Mouse (Mus musculus): Measurements from ENCODE around the gene Hk3. TPM values are rescaled to one million over a fixed set of nuclear protein-coding genes. Genes with fewer than 3 reads are reported as not detected.
A peak's percentile ranks its signal among the peaks of the same experiment; 100 is the strongest.

Gene Hk3
- polyA plus RNA-seq, 1 experiment = 0.74 TPM

DNA sequence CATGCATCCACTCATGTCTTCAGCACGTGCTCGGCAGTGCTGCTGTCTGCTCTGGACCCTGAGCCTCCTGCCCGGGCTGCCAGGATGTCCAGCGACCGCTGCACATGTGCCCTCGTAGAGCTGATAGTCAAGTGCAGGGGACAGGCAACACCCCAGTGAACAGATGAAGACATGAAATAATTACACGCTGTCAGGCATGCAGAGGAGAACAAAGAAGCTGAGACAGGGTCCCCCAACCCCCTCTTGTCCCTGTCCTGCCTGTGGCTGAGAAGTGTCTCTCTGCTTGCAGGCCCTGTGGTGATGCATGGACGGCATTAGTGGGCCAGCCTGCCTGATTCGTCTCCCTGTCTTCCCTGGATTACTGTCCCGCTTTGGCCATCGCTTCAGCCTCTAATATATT is 53.7 kb downstream of the Hk3 start:
- Histone ChIP-seq H3K27ac (ENCODE audit: insufficient read depth, low read length) (no peak overlapping the region), H3K27me3 (ENCODE audit: control insufficient read depth, insufficient read depth, low read length) (no peaks in the 10 kb centered on the region), H3K4me3 (replicated peaks; ENCODE audit: insufficient read depth, low read depth, low read length) (no peak overlapping the region), H3K4me1 (ENCODE audit: control insufficient read depth, insufficient read depth, low read length) (peaks cover 48% of the 10 kb centered on the region)
- TF ChIP-seq CTCF (IDR thresholded peaks at IDR 0.05; ENCODE audit: borderline replicate concordance, insufficient read depth, low read depth, low read length) (no peak), POLR2A (IDR thresholded peaks at IDR 0.05; ENCODE audit: borderline replicate concordance, insufficient read depth, low read length) (no peak)
- WGBS = 70% methylated on average over 11 of the region's 11 CpGs
- no peak for DNase-seq

GRCm38 (mm10) chr13:54965256-54965655 is 55.9 kb downstream of the Hk3 start:
- TF ChIP-seq POLR2A (IDR thresholded peaks at IDR 0.05; ENCODE audit: borderline replicate concordance, insufficient read depth, low read length) = no peak
- TF ChIP-seq CTCF (IDR thresholded peaks at IDR 0.05; ENCODE audit: borderline replicate concordance, insufficient read depth, low read depth, low read length) = peak; percentile 47; the same call in 1 of the 2 replicates
- Histone ChIP-seq H3K4me1 (ENCODE audit: control insufficient read depth, insufficient read depth, low read length) (peaks cover 58% of the 10 kb centered on the region), H3K27ac (ENCODE audit: insufficient read depth, low read length) (no peak overlapping the region), H3K4me3 (replicated peaks; ENCODE audit: insufficient read depth, low read depth, low read length) (no peak overlapping the region), H3K27me3 (ENCODE audit: control insufficient read depth, insufficient read depth, low read length) (no peaks in the 10 kb centered on the region)
- DNase-seq = no peak
- 91% methylated on average over 6 of the region's 6 CpGs for WGBS

GRCm38 (mm10) chr13:54960491-54960890 is 60.7 kb downstream of the Hk3 start:
- H3K4me1 ChIP-seq (ENCODE audit: control insufficient read depth, insufficient read depth, low read length) = peaks cover 68% of the 10 kb centered on the region
- no peak overlapping the region for H3K27ac ChIP-seq (ENCODE audit: insufficient read depth, low read length)
- no peaks in the 10 kb centered on the region for H3K27me3 ChIP-seq (ENCODE audit: control insufficient read depth, insufficient read depth, low read length)
- no peak overlapping the region for H3K4me3 ChIP-seq (replicated peaks; ENCODE audit: insufficient read depth, low read depth, low read length)
- no peak for DNase-seq
- WGBS = 91% methylated on average over 3 of the region's 3 CpGs
- TF ChIP-seq CTCF (IDR thresholded peaks at IDR 0.05; ENCODE audit: borderline replicate concordance, insufficient read depth, low read depth, low read length) (no peak), POLR2A (IDR thresholded peaks at IDR 0.05; ENCODE audit: borderline replicate concordance, insufficient read depth, low read length) (no peak)

GRCm38 (mm10) chr13:54959842-54960241 is 61.3 kb downstream of the Hk3 start:
- TF ChIP-seq CTCF (IDR thresholded peaks at IDR 0.05; ENCODE audit: borderline replicate concordance, insufficient read depth, low read depth, low read length) (no peak), POLR2A (IDR thresholded peaks at IDR 0.05; ENCODE audit: borderline replicate concordance, insufficient read depth, low read length) (no peak)
- no peak for DNase-seq
- Histone ChIP-seq H3K4me3 (replicated peaks; ENCODE audit: insufficient read depth, low read depth, low read length) (peak overlapping the region; percentile 24), H3K27ac (ENCODE audit: insufficient read depth, low read length) (peak overlapping the region; percentile 88), H3K4me1 (ENCODE audit: control insufficient read depth, insufficient read depth, low read length) (peaks cover 67% of the 10 kb centered on the region), H3K27me3 (ENCODE audit: control insufficient read depth, insufficient read depth, low read length) (no peaks in the 10 kb centered on the region)
- WGBS = 38% methylated on average over 6 of the region's 6 CpGs

DNA sequence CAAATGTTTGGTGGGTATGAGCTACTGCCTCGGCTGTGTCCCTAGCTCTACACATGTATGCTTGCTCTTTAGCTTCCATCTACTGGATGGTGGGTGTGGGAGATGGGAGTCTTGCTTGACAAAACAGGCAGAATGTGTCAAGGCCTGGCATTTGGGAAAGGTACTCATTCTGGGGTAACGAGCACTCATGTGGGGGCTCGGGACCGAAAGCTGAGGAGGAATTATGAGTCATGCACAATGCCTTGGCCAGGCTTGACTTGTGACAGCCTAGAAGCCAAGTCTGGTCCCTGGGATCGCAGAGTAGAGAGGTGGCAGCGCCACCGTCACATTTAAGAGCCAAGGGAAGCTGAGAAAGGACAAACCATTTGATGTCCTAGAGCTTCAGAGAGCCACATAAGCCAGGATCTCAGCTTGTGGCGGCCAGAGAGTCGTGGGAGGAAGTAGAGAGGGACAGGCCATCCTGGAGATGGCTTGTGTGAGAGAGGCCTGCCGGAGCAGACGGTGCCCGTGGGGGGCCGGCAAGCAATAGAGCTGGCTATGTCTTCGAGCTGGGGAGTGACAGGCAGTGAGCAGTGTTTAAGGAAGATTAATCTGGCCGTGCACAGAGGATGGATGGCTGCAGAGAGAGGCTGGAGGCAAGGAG is 62.0 kb downstream of the Hk3 start:
- peak; percentile 90 to 95 for DNase-seq
- peak overlapping the region; percentile 88 for H3K27ac ChIP-seq (ENCODE audit: insufficient read depth, low read length)

GRCm38 (mm10) chr13:54957281-54957680 is 63.9 kb downstream of the Hk3 start:
- no peak for DNase-seq
- peaks cover 69% of the 10 kb centered on the region for H3K4me1 ChIP-seq (ENCODE audit: control insufficient read depth, insufficient read depth, low read length)
- TF ChIP-seq CTCF (IDR thresholded peaks at IDR 0.05; ENCODE audit: borderline replicate concordance, insufficient read depth, low read depth, low read length) (no peak), POLR2A (IDR thresholded peaks at IDR 0.05; ENCODE audit: borderline replicate concordance, insufficient read depth, low read length) (no peak)
- no peaks in the 10 kb centered on the region for H3K27me3 ChIP-seq (ENCODE audit: control insufficient read depth, insufficient read depth, low read length)
- no peak overlapping the region for H3K4me3 ChIP-seq (replicated peaks; ENCODE audit: insufficient read depth, low read depth, low read length)
- WGBS = 93% methylated on average over 7 of the region's 7 CpGs
- no peak overlapping the region for H3K27ac ChIP-seq (ENCODE audit: insufficient read depth, low read length)

More for the DNA sequence above, 62.0 kb downstream of the Hk3 start:
- peaks cover 71% of the 10 kb centered on the region for H3K4me1 ChIP-seq (ENCODE audit: control insufficient read depth, insufficient read depth, low read length)
- no peak for TF ChIP-seq CTCF (IDR thresholded peaks at IDR 0.05; ENCODE audit: borderline replicate concordance, insufficient read depth, low read depth, low read length)
- TF ChIP-seq POLR2A (IDR thresholded peaks at IDR 0.05; ENCODE audit: borderline replicate concordance, insufficient read depth, low read length) = peak; percentile 34; the same call in 1 of the 2 replicates
- H3K27me3 ChIP-seq (ENCODE audit: control insufficient read depth, insufficient read depth, low read length) = no peaks in the 10 kb centered on the region
- WGBS = 8% methylated on average over 15 of the region's 15 CpGs
- H3K4me3 ChIP-seq (replicated peaks; ENCODE audit: insufficient read depth, low read depth, low read length) = peak overlapping the region; percentile 24

Other genes starting within 250 kb of the Hk3 start
- gene Eif4e1b, start 237.4 kb downstream of the Hk3 start, polyA plus RNA-seq (2012; rRNA removed) = not detected in 2 replicates
- gene Tspan17, start 232.0 kb downstream of the Hk3 start, polyA plus RNA-seq (2012; rRNA removed) = 87.9 and 89.8 TPM in 2 replicates
- gene Unc5a, start 72.0 kb downstream of the Hk3 start, polyA plus RNA-seq (2012; rRNA removed) = 37.7 and 41.0 TPM in 2 replicates
- 24.0 and 24.8 TPM in 2 replicates for gene Uimc1, start 78.9 kb upstream of the Hk3 start, polyA plus RNA-seq (2012; rRNA removed)
- 48.5 and 52.5 TPM in 2 replicates for gene Zfp346, start 83.9 kb upstream of the Hk3 start, polyA plus RNA-seq (2012; rRNA removed)
- not detected in 2 replicates for gene Gm17617, start 112.2 kb upstream of the Hk3 start, polyA plus RNA-seq (2012; rRNA removed)
- gene Fgfr4, start 131.3 kb upstream of the Hk3 start, polyA plus RNA-seq (2012; rRNA removed) = 0.05 and 0.16 TPM in 2 replicates
- gene Nsd1, start 188.4 kb upstream of the Hk3 start, polyA plus RNA-seq (2012; rRNA removed) = 47.5 and 49.5 TPM in 2 replicates